12 mouse cellular contexts compared by ENCODE assay signal in the genomic region with DNA sequence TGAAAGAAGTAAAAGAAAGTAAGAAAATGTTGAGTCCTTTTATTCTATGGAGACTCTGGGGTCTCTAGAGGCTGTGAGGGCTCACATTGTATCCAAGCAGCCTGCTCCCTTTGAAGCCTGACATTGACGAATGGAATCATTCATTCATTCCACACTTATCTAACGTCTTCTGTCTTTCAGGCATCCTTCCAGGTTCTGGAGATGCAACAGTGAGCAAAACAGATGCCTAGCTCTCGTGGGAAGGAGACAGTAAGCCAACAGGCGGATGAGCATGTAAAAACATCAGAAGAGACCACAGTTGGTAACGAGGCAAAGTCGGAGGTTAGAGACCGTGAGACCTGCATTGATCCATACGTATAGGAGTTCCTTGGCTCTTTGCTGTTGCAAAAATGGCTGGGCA.
"Had no signal": no experiment of that assay in that cellular context is flagged by ENCODE, and none has a peak within 500 bp of the region (broad histone marks: within the 10 kb centered on the region; RNA-seq: fewer than 3 reads in every experiment).

No protein-coding gene starts in this region.

- H3K9ac ChIP-seq: limb, embryonic 15.5 days; liver, embryonic 12.5 days; lung, embryonic 14.5 days; midbrain, embryonic 15.5 days; neural tube, embryonic 12.5 days had no signal

- H3K36me3 ChIP-seq: limb, embryonic 15.5 days; liver, embryonic 12.5 days; midbrain, embryonic 15.5 days; neural tube, embryonic 12.5 days had no signal

- H3K27ac ChIP-seq: kidney, postnatal 0 days; limb, embryonic 15.5 days; liver, embryonic 12.5 days; midbrain, embryonic 15.5 days; neural tube, embryonic 12.5 days had no signal

- H3K27me3 ChIP-seq: limb, embryonic 15.5 days; liver, embryonic 12.5 days; midbrain, embryonic 15.5 days; neural tube, embryonic 12.5 days had no signal

- H3K4me1 ChIP-seq: liver, embryonic 12.5 days; midbrain, embryonic 15.5 days; neural tube, embryonic 12.5 days had no signal

- H3K9me3 ChIP-seq: limb, embryonic 15.5 days; liver, embryonic 12.5 days; midbrain, embryonic 15.5 days; neural tube, embryonic 12.5 days had no signal

- H3K4me2 ChIP-seq: limb, embryonic 15.5 days; liver, embryonic 12.5 days; lung, embryonic 14.5 days; midbrain, embryonic 11.5 days; midbrain, embryonic 15.5 days; neural tube, embryonic 12.5 days had no signal

- DNase-seq: kidney, adult 9 months; kidney, postnatal 36 days; lung, embryonic 14.5 days; lung, postnatal 10 days; lung, postnatal 4 days; thymus, postnatal 36 days had no signal

- ATAC-seq: liver, embryonic 12.5 days; midbrain, embryonic 15.5 days had no signal

- H3K4me3 ChIP-seq: limb, embryonic 15.5 days; liver, embryonic 12.5 days; midbrain, embryonic 15.5 days; neural tube, embryonic 12.5 days had no signal
